Mouse (Mus musculus): Measurements from ENCODE around the gene Plcxd1. TPM values are rescaled to one million over a fixed set of nuclear protein-coding genes. Genes with fewer than 3 reads are reported as not detected.
"Not testable (repeated sequence)": the region's sequence is repeated elsewhere in the genome, so short reads cannot be mapped to it uniquely, and the experiment has no call there.

The Plcxd1 gene
- total RNA-seq, 2 experiments from 2014 or later: 4.4 to 4.7 TPM

DNA sequence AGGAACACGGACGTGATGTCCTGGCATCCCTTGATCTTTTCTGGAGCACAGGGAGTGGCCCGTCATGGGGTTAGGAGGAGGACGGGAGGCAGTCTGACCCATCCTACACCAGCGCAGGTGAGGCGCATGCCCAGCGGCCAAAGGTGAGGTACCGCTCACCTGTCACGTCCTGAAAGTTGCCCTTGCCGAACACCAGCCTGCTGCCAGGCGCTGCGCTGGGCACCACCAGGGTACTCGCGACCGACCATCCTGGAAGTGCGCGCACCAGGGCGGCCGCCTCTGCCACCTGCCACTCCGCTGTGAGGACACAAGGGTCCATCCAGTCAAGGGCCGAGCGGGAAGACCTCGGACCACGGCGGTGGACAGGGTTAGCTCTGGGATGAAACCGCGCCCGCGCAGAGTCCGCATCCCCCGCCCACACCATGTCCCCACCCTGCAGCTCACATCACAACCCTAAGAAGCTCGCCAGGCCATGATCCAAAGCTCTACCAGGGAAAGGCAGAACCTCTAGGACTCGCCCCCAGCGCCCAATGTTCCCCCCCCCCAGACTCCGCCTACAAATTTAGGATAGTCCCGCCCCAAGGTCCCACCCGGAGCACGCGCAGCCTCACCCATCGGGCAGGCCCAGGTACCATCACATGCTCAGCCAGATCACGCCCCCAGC, 7.3 kb downstream of the Plcxd1 start:
- DNase-seq (ENCODE audit: extremely low spot score in 1 of 2, low spot score in 1 of 2): peak; percentile 17 to 33

DNA sequence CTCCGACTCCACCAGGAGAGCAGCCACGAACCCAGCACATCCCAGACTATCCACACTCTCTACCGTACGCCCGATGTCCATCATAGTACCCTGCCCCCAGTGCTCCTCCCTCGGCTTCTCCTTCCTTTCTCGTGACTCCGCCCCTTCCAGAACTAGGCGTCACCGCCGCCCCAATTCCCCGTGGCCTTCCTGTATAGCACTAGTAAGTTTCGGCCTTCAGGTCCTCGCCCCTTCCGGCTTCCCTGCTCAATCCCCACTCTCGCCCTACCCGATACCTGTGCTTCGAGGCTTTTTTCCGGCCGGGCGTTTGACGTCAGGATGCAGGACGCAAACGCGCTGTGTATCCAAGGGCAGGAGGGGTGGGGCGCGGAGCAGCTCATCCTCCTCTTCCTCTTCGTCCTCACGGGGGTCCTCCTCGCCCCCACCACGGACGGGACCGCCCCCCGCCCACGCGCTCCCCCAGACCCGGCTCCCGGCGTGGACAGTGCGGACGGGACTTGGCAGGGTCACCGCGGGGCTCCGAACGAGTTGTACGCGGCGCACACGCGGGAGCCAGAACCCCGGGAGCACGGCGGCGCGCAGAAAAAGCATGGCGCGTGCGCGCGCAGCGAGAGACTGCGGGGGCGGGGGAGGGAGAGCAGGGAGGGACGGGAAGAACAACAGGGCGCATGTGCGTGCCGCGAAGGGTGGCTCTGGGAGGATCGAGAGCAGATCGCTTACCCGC, 8.0 kb downstream of the Plcxd1 start, which contains the start of gene Gtpbp6:
Gene Gtpbp6 (minus strand): TSS at position 617 of the 724 bp plus-strand sequence.
- peak; percentile 84 to 94 for DNase-seq (ENCODE audit: extremely low spot score in 1 of 2, low spot score in 1 of 2)

DNA sequence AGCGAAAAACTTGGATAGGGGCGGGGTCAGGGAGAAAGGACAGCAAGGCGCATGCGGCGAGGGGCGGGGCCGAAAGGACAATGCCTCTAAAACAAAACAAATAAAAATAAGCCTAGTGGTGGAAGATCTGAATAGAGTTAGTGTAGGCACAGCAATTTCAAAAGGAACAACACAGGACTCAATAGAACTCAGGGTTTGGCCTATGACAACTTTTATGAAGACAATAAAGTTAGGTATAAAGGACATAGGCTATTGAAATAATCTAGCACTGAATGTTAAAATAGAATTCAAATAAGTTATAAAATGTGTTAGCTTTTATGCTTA, 8.5 kb downstream of the Plcxd1 start:
- no peak for DNase-seq (ENCODE audit: extremely low spot score in 1 of 2, low spot score in 1 of 2)

DNA sequence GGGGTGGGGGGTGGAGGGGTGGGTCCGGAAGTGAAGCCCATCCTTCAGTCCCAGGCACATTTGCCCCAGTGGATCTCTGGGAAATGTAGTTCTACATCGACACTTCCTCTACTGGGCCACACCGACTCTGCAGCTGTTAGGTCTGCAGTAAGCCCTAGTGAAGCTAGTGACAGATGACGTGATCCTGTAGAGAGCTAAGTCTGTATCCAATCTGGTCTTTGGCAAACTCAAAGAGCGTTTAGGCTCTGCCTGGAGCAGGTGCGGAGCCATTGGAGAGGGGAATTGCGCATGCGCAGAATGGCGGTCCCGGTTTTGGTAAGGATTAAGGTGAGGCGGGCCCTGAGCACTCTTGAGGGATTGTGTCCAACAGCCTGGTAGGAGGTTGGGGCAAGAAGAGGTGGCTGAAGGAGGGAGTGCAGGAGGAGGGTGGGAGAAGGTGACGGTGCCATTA, 10.2 kb downstream of the Plcxd1 start, which contains the start of gene Zfp605:
Gene Zfp605 (plus strand): TSS at position 102 of the 451 bp plus-strand sequence.
- peak; percentile 91 to 92 for DNase-seq (ENCODE audit: extremely low spot score in 1 of 2, low spot score in 1 of 2)

DNA sequence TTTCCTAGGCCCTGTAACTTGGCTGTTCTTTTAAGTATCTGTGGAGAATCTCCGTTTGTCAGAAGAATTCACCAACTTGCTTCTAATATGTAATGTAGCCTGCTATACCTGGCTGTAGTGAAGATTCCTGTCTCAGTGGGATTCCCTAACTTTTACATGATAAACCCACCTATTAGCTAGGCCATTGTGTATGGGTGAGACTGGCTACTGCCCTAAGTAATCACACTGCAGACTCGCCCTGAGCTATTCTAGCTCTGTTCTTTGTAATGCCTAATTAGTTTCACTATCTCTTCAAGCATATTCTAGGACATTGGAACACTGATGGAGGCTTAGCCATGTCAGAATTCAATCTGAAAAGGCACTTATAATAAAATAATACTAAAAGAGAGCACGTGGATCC, 22.6 kb downstream of the Plcxd1 start:
- DNase-seq (ENCODE audit: extremely low spot score in 1 of 2, low spot score in 1 of 2): not testable (repeated sequence)

DNA sequence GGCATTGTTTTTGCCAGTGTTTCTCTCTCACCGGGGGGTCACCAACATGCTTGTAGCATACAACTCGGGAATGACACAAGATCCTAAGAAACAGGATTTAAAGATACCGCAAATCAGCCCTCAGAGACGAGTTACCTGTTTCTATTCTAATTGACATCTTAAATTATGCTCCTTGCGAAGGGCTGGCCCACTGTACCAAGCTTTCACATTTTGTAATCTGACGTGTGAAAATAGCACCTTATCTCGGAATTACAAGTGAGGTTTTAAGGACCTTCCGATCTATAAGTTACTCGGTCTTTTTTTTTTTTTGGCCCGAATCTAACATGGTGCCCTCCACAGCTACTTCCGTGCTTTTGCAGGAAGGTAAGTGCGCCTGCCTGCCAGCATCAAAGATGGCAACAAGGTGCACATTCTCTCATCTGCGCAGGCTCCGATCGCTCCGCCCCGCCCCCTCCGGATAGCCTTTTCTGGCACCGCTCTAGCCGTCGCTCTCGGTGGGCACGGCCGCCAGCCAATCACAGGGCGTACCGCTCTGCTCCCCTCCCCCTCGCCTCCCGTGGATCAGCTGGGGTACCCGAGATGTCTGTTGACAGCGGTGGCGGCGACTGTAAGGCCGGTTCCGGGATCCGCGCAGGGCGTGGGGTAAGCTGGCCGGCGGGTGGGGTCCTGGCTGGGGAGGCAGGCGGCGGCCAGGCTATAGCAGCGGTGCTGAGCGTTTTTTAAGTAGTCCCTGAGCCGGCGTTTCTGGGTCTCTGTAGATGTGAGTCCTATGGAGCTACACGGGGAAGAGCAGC, 35.7 kb downstream of the Plcxd1 start, which contains the start of gene Chfr:
Gene Chfr (plus strand): TSS at position 550 of the 794 bp plus-strand sequence.
- DNase-seq (ENCODE audit: extremely low spot score in 1 of 2, low spot score in 1 of 2): peak; percentile 97 to 99

DNA sequence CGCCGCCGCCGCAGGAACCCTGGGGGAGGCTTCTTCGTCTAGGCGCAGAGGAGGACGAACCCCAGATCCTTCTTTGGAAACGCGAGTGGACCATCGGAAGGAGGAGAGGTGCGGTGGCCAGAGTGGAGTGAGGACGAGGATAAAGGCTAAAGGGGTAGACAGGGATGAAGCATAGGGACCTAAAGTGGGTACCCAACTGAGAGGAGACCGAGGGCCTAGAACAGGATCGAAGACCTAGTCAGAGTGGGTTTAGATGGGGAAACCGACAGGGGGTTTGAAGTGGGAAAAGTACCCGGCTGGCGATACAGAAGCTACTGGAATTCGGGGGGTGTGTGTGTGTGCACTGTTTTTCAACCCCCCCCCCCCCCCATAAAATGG, 36.3 kb downstream of the Plcxd1 start:
- no peak for DNase-seq (ENCODE audit: extremely low spot score in 1 of 2, low spot score in 1 of 2)

DNA sequence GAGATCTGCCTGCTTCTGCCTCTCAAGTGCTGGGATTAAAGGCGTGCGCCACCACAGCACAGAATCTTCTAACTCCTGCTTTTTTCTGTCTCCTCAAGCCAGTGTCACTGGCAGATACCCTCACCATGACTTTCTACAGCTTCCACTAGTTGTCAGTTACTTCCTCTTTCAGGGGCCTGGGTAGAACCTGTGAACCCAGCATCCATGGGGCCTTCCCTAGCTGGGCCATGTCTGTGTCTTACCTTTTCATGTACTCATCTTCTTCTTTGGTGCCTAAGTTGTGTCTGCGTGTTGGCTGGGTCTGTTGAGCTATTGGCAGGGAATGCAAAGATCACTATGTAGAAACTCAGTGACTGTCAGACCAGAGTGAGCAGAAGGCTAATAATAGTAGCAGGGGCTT, 38.0 kb downstream of the Plcxd1 start:
- DNase-seq (ENCODE audit: extremely low spot score in 1 of 2, low spot score in 1 of 2): no peak

DNA sequence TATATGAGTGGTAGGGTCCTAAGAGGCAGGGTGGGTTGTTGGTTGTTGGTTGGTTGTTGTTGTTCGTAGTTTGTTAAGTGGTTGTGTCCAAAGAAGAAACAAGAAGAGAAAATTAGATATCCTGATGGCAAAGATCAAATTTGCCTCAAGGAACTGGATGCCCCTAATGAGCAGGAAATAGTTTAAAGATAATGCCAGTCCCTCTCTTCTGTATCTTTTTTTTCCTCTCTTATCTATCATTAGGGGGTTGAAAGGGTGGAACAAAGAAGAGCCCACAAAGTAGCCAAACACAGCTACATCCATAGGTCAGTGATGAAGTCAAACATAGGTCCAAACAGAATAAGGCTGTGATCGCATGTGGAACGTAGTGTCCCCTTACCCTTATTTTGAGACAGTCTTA, 39.6 kb downstream of the Plcxd1 start:
- no peak for DNase-seq (ENCODE audit: extremely low spot score in 1 of 2, low spot score in 1 of 2)

DNA sequence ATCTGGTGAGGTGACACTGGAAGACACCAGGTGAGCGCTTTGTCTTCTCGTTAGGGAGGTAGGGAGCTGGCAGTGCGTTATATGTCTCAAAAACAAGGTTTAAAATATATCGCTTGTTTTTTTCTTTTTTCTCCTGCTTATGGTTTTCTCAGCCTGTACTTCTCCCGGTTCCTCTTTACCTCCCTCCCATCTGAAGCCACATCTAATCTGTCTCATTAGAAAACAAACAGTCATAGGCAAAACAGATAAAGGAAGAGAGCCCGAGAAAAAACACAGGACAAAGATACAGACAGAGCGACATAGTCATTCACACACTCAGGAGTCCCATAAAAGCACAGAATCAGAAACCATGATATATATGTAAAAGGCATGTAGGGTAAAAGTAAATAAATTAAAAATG, 40.7 kb downstream of the Plcxd1 start:
- no peak for DNase-seq (ENCODE audit: extremely low spot score in 1 of 2, low spot score in 1 of 2)

DNA sequence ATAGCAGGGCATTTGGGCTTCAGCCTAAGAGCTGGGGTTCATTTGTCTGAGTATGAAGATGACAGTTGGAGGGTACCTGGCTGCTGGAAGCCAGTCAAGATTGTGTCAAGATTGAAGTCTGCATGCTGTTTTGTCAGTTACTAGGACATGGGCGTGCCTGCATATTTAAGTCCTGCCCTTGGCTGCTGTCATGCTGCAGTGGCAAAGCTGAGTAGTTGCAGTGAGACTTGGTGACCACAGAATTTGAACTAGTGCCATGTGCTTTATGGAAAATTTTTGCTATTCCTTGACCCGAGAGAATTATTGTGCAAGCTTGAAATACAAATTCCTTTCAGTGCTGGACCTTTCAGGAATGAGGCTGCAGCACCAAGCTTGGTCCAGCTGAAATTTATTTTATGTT, 42.5 kb downstream of the Plcxd1 start:
- DNase-seq (ENCODE audit: extremely low spot score in 1 of 2, low spot score in 1 of 2): no peak

DNA sequence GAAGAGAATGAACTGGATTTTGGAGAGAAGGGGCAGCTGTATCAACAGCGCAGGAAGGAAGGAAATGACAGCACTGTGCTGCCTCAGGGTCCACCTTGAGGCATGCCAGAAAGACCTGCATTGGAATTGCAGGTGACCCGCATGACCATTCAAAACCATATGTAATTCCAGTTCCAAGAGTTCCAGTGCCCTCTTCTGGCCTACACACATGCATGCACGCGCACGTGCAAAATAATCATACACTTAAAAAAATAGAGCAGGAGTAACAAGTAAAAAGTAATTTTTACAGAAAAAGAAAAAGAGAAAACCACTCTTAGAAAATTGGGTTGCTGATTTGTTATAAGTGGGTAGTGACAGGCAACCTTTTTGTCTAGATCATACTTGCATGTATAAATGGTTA, 43.2 kb downstream of the Plcxd1 start:
- no peak for DNase-seq (ENCODE audit: extremely low spot score in 1 of 2, low spot score in 1 of 2)

Other genes with a start within 250 kb of the Plcxd1 start
- 10 to 100 TPM; 34.0 to 41.2 TPM for gene Gm15446, start 176.6 kb upstream of the Plcxd1 start, total RNA-seq (2021)
- 10 to 100 TPM; 46.9 to 62.7 TPM for gene Zfp932, start 103.4 kb upstream of the Plcxd1 start, total RNA-seq (2021)
- gene Gm17655, start 27.5 kb upstream of the Plcxd1 start, total RNA-seq (2021): 10 to 100 TPM in 1 of 2 experiments, 1 to 10 TPM in 1; 7.8 to 13.0 TPM
- gene Gm35315, start 5.5 kb upstream of the Plcxd1 start, total RNA-seq (2021): under 1 TPM; 0.56 to 0.76 TPM
- gene Gtpbp6, start 8.2 kb downstream of the Plcxd1 start, total RNA-seq (2021): 10 to 100 TPM; 69.3 to 91.5 TPM
- 10 to 100 TPM; 15.4 to 17.0 TPM for gene Zfp605, start 10.1 kb downstream of the Plcxd1 start, total RNA-seq (2021)
- 10 to 100 TPM; 46.5 to 61.0 TPM for gene Chfr, start 35.9 kb downstream of the Plcxd1 start, total RNA-seq (2021)
- 10 to 100 TPM; 44.6 to 50.7 TPM for gene Golga3, start 76.7 kb downstream of the Plcxd1 start, total RNA-seq (2021)
- gene Ankle2, start 131.0 kb downstream of the Plcxd1 start, total RNA-seq (2021): 10 to 100 TPM; 36.1 to 41.3 TPM
- gene Pgam5, start 169.9 kb downstream of the Plcxd1 start, total RNA-seq (2021): 10 to 100 TPM; 62.5 to 63.2 TPM
- gene Pxmp2, start 186.2 kb downstream of the Plcxd1 start, total RNA-seq (2021): 10 to 100 TPM in 1 of 2 experiments, 1 to 10 TPM in 1; 10.0 to 12.6 TPM
- gene Pole, start 186.3 kb downstream of the Plcxd1 start, total RNA-seq (2021): 1 to 10 TPM; 1.3 to 1.8 TPM
- under 1 TPM in 1 of 2 experiments, not detected in 1; 0.75 TPM for gene P2rx2, start 243.2 kb downstream of the Plcxd1 start, total RNA-seq (2021)
- not detected for gene Lrcol1, start 244.8 kb downstream of the Plcxd1 start, total RNA-seq (2021)